Mouse (Mus musculus) adrenal gland, adult 2 months (tissue): ENCODE data around the gene Hcar2. TPM values are rescaled to one million over a fixed set of nuclear protein-coding genes. Genes with fewer than 3 reads are reported as not detected.

Experiments
- DNase-seq: peaks from one replicate; pipeline ENCODE4 v3.0.0; 2021
- long read RNA-seq: library from polyadenylated mRNA; stranded (forward); transcript quantifications from one replicate; pipeline ENCODE4 v2.0.0, GENCODE M21; 2021
- polyA plus RNA-seq: library from polyadenylated mRNA; depleted of rRNA; stranded (reverse); fragments of >200 nt; gene quantifications from 2 replicates; pipeline ENCODE4 v1.2.3, GENCODE M21; 2012; rRNA removed
- total RNA-seq, 2 experiments: library from RNA; stranded (reverse); gene quantifications; 2 replicates each; pipeline ENCODE4 v1.2.3; 2021

Gene Hcar2
- total RNA-seq, result 1 to 10 TPM; 2.1 to 7.9 TPM
- polyA plus RNA-seq, result 2.8 and 8.9 TPM in 2 replicates
- long read RNA-seq, transcript Hcar2-201 (1 exons, 1,930 nt), result major isoform, 5 of 5 reads
- long read RNA-seq, partial matches to known transcripts, result 0 of 5 reads
- long read RNA-seq, other reads (novel, unspliced or antisense), result 0 of 5 reads

- no peak for DNase-seq
Measured at GRCm38 (mm10) chr5:123865365-123865764, at the start of gene Hcar2. TSS of gene Hcar2 (minus strand) at chr5:123865499.

GRCm38 (mm10) chr5:123914852-123915251 lies 49.6 kb upstream of the Hcar2 start:
- peak; percentile 79 for DNase-seq

DNA sequence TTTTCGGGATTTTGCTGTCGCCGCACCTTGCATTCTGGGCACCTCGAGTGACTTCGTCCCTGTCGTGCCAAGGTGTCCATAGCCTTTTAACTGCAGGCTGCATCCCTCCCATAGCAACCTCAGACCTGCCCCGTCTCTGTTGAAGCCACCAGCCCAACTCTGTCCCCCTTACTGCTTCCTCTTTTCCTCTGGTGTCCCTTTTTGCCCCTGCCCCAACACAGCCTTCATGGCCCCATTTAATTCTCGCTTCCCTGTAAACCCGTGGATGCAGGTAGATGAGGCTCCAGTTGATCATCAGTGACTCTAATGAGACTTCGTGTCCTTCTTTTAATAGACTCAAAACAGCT lies 42.3 kb upstream of the Hcar2 start:
- no peak for DNase-seq

DNA sequence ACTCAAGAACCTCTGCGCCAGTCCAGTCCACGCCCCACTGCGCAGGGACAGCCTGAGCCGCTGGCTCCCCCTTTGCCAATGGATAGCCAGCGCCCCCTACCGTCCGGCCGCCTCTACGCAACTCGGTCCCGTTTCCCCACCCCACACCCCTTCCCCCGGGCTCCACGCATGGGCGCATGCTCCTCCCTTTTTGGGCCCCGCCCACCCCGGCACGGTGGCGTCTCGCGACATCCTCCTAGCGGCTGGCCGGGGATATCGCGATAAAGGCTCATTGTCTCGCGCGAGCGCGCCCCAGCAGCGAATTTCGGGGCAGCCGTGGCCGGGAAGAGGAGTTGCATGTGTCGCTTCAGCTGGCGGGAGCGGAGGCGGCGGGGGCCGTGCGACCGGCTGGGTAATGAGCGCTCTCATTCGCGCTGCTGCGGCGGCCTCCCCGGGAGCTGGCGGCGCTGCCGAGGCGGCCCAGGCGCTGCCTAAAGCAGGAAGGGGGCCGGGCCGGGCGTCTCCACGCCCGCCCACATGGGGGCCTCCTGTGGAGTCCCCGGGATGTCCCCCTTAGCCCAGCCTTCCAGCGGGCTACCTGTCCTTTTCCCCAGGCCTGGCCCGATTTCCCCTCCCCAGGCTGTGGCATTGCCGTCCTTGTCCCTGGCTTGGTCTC lies 41.8 kb upstream of the Hcar2 start, which contains the start of gene Denr:
Denr (plus strand) TSS at position 200 of the 655 bp plus-strand sequence.
- peak; percentile 100 for DNase-seq

DNA sequence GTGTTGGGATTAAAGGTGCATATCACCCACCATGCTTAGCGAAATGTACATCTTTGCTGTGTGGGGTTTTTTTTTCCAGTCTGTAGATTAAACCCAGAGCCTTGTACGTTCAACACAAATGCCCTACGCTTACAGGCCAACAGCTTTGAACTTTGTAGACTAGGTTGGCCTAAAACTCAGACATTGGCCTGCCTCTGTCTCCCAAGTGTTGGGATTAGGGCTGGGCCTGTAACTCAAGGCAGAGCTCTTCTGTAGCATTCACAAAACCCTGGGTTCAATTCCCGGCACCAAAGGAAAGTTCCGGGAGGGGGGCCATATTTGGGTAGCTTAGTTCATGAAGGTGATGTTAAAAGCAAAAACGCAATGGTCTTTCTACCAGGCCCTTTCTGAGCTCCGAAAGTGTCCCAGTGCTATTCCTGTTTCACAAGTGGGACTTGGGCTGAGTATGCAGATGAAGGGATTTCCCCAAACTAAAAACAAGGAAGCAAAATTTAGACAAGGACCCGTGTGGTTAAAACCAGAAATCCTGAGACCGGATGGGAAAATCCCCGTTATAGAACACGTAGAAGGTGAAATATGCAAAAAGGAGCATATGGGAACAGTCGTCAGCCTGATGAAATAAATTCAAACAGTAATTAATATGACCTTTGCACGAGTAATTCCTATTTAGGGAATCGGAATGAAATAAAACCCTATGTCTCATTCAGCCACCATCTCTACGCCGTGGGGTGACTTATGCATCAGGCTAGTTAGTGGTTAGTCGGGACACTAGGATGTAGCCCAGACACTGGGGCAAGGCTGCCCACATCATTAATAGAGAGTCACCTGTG lies 41.1 kb upstream of the Hcar2 start:
- DNase-seq, result no peak

- no peak for DNase-seq
Measured at GRCm38 (mm10) chr5:123904059-123904672, 38.9 kb upstream of the Hcar2 start.

DNA sequence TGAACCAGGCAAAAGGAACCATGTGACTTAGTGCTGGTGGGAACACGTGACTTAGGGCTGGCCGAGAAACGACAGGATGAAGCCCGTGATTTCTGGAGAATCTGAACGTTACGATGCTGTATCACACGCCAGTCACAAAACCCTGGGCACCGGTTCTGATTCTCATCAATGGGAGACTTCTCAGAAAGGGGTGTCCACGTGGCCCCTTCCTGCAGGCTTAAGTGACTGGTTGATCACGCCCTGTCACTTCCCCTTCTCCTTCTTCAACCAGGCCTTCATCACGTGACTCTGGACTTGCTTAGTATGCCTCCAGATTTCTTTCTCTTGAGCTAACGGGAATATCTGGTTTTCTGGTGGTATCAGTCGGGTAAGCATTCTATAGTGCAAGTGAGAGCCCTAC lies 32.1 kb upstream of the Hcar2 start:
- no peak for DNase-seq

- DNase-seq, result no peak
Measured at GRCm38 (mm10) chr5:123896395-123896794, 31.1 kb upstream of the Hcar2 start.

DNA sequence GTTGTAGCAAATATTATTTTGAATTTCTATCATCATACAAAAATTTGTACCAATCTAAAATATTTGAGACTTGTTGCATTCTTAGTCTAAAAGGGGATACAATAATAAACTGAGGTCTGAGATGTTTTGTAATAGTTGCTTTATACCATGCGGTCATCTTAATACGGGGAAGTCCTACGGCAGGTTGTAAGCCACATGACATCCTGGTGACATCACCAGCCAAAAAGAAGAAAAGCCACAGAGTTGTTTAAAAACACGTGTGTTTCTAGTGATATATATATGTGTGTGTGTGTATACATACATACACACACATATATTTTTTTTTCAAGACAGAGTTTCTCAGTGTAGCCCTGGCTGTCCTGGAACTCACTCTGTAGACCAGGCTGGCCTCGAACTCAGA lies 28.2 kb upstream of the Hcar2 start:
- no peak for DNase-seq

DNA sequence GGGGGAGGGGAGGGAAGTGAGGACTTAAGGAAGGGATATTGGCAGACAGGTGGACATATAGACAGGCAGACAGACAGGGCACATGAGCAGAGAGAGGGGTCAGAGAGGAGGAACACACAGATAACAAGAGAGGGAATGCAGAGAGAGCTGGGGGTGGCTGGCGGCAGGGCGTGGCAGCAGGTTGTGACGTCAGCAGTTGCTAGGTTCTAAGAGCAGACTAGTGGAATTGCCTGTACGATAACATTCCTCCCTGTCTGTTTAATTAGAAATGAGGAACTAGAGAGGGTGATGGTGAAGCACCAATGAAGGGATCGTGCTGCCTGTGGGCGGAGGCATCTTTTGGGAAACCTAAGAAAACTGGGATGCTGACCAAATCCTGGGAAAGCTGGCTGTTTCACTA lies 26.4 kb upstream of the Hcar2 start:
- no peak for DNase-seq

- DNase-seq, result no peak
Measured at GRCm38 (mm10) chr5:123890987-123891386, 25.7 kb upstream of the Hcar2 start.

GRCm38 (mm10) chr5:123890312-123890711 lies 25.0 kb upstream of the Hcar2 start:
- DNase-seq, result no peak

- DNase-seq, result no peak
Measured at GRCm38 (mm10) chr5:123886365-123886764, 21.1 kb upstream of the Hcar2 start.

DNA sequence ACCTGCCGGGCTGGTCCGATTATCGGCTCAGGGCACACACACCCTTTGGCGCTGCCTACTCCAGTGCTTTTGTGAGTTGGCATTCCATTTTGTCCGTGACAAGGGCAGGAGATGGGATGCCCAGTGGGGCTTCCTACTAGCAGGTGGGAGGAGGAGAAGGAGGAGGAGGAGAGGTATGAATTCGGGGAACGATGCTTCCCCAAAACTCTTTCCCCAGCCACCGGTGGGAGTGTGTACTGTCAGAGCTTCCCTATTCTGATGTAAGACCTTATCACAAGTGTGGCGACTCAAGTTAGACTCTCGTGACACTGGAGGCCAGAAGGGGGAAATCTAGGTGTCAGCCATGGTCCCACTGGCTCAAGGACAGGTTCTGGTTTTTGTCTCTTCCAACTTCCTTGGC lies 19.0 kb upstream of the Hcar2 start:
- no peak for DNase-seq

DNA sequence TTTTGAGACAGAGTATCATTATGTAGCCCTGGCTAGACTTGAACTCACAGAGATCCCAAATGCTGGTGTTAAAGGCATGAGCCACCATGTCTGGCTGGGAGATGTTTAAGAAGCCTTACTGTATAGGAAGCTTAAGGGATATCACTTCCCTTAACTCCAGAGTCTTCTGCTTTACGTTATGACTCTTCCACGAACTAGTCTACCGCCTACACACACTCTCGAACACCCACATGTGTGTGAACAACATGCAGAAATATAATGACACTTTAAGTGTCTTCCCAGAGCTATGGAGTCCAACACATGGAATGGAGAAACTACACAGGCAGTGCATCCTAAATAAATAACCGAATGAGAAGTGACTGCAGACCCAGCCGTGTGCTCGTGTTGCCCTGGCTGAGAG lies 18.6 kb upstream of the Hcar2 start:
- no peak for DNase-seq

GRCm38 (mm10) chr5:123880778-123881177 lies 15.5 kb upstream of the Hcar2 start:
- DNase-seq, result no peak

DNA sequence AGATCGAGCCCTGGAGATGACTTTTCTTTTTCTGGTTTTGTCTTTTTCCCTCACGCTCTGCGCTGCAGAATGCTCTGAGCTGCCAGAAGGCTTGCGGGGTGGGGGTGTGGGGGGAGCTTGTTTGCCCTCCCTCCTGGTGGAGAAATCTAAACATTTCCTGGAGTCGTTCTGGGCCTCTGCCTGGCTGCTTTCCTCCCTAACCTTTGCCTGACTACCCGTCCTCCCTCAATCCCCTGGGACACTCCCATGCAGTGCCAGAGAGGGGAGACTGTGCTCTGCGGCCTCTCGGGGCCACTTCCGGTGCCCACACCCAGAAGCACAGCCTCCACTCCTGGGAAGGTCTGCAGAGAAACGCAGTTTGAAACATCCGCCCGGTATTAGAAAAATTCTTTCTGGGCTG lies 14.6 kb upstream of the Hcar2 start, which contains the start of gene Hcar1:
Hcar1 (minus strand) TSS at position 93 of the 400 bp plus-strand sequence.
- peak; percentile 36 for DNase-seq

DNA sequence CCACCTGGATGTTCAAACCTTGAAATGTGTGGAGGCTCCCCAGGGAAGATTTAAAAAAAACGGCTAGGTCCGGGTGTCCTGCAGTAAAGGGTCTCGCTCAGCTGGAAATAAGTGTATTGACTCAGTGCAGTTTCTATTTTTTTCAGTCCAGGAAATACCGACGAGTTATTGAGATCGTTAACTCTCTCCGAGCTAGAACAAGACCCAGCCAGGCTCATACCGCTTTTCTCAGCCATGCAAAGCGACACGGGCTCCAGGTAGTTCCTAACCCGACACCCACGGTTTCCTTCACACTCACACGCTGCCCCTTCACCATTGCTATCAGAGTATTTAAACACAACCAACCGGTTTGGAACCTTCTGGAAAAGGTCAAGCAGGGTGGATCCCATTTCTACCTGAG lies 12.8 kb upstream of the Hcar2 start:
- DNase-seq, result no peak

DNA sequence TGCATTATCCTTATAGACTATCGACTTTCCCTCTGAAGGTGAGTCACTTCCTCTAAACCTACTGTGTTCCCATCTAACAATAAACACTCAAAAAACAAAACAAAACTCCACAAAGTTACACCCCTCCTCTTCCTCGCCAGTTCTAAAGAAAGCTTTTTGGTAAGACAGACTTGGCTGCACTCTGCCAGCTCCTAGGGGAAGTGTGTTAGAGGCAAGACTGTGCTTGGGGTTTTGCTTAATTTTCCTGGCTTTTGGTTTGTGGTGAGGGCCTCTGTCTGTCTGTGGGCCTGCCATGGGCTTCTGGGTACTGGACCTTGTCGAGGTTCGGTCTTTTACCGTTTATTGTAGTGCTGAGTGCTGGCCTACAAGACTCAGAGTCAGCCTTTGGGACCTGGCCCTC lies 8.9 kb upstream of the Hcar2 start:
- no peak for DNase-seq

- no peak for DNase-seq
Measured at GRCm38 (mm10) chr5:123869615-123870014, 4.3 kb upstream of the Hcar2 start.

GRCm38 (mm10) chr5:123866457-123866856 lies 1.2 kb upstream of the Hcar2 start:
- DNase-seq, result no peak

DNA sequence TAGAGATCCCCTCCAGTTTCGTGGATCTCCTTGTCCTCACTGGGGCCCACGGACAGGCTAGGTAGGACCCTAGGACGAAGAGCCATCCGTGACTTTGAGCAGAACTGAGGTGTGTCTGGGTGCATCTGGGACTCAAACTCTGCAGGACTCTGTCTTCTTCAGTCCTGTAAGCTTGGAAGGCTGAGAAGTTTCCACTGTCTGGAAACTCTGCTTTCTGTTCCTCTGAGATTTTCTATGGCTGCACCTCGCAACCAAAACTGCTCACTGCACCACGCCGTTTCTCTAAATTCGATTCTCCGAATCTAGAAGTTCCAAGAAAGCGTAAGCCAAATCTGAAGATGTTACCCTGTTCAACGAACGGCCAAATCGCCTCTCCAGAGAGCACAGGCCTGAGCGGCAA lies 1.4 kb downstream of the Hcar2 start:
- no peak for DNase-seq
